Mouse (Mus musculus): ENCODE measurements around the gene Ndufb11. TPM values are rescaled to one million over a fixed set of nuclear protein-coding genes. Genes with fewer than 3 reads are reported as not detected.

Ndufb11 gene
- polyA plus RNA-seq, 1 experiment = 64.1 TPM

- H3K4me3 ChIP-seq (ENCODE audit: extremely low read depth, insufficient read depth, insufficient read length) = no peak overlapping the region
- no peak overlapping the region for H3K27ac ChIP-seq (ENCODE audit: insufficient read depth, low read length)
- WGBS = 64% methylated on average over 4 of the region's 4 CpGs
- no peaks in the 10 kb centered on the region for H3K36me3 ChIP-seq (ENCODE audit: control insufficient read depth, insufficient read depth, low read length)
- no peaks in the 10 kb centered on the region for H3K27me3 ChIP-seq (ENCODE audit: control insufficient read depth, insufficient read depth, low read length)
- H3K4me1 ChIP-seq (ENCODE audit: control insufficient read depth, insufficient read depth, insufficient read length) = no peaks in the 10 kb centered on the region
- DNase-seq (ENCODE audit: low read depth in 1 of 2, low spot score in 2 of 2) = no peak
- no peak for TF ChIP-seq POLR2A (IDR thresholded peaks at IDR 0.05; ENCODE audit: low read depth, low read length)
Measured at GRCm38 (mm10) chrX:20573927-20574326, 43.5 kb downstream of the Ndufb11 start.

GRCm38 (mm10) chrX:20572683-20573082 is 44.7 kb downstream of the Ndufb11 start:
- no peaks in the 10 kb centered on the region for H3K4me1 ChIP-seq (ENCODE audit: control insufficient read depth, insufficient read depth, insufficient read length)
- H3K36me3 ChIP-seq (ENCODE audit: control insufficient read depth, insufficient read depth, low read length) = no peaks in the 10 kb centered on the region
- no peak overlapping the region for H3K4me3 ChIP-seq (ENCODE audit: extremely low read depth, insufficient read depth, insufficient read length)
- no peak overlapping the region for H3K27ac ChIP-seq (ENCODE audit: insufficient read depth, low read length)
- no peaks in the 10 kb centered on the region for H3K27me3 ChIP-seq (ENCODE audit: control insufficient read depth, insufficient read depth, low read length)
- no peak for TF ChIP-seq POLR2A (IDR thresholded peaks at IDR 0.05; ENCODE audit: low read depth, low read length)
- TF ChIP-seq CTCF (IDR thresholded peaks at IDR 0.05; ENCODE audit: extremely low read depth, insufficient read depth, insufficient read length, insufficient replicate concordance) = no peak
- DNase-seq (ENCODE audit: low read depth in 1 of 2, low spot score in 2 of 2) = no peak
- WGBS = 78% methylated on average over 9 of the region's 9 CpGs

- Histone ChIP-seq H3K4me3 (ENCODE audit: extremely low read depth, insufficient read depth, insufficient read length) (no peak overlapping the region), H3K27ac (ENCODE audit: insufficient read depth, low read length) (no peak overlapping the region), H3K36me3 (ENCODE audit: control insufficient read depth, insufficient read depth, low read length) (no peaks in the 10 kb centered on the region), H3K27me3 (ENCODE audit: control insufficient read depth, insufficient read depth, low read length) (no peaks in the 10 kb centered on the region), H3K4me1 (ENCODE audit: control insufficient read depth, insufficient read depth, insufficient read length) (no peaks in the 10 kb centered on the region)
- DNase-seq (ENCODE audit: low read depth in 1 of 2, low spot score in 2 of 2) = no peak
- TF ChIP-seq POLR2A (IDR thresholded peaks at IDR 0.05; ENCODE audit: low read depth, low read length) = no peak
- TF ChIP-seq CTCF (IDR thresholded peaks at IDR 0.05; ENCODE audit: extremely low read depth, insufficient read depth, insufficient read length, insufficient replicate concordance) = no peak
- WGBS = 78% methylated on average over 2 of the region's 2 CpGs
Measured at GRCm38 (mm10) chrX:20571024-20571423, 46.4 kb downstream of the Ndufb11 start.

Other genes with a start within 250 kb of the Ndufb11 start
- gene Jade3, start 191.9 kb downstream of the Ndufb11 start, polyA plus RNA-seq (2012; rRNA removed) = 0.31 and 0.36 TPM in 2 replicates
- gene Rgn, start 67.8 kb downstream of the Ndufb11 start, polyA plus RNA-seq (2012; rRNA removed) = not detected in 2 replicates
- gene Rbm10, start 116 bp downstream of the Ndufb11 start, polyA plus RNA-seq (2012; rRNA removed) = 47.5 and 64.5 TPM in 2 replicates
- 188 and 201 TPM in 2 replicates for gene Uba1, start 40.7 kb upstream of the Ndufb11 start, polyA plus RNA-seq (2012; rRNA removed)
- gene Cdk16, start 70.3 kb upstream of the Ndufb11 start, polyA plus RNA-seq (2012; rRNA removed) = 81.6 and 90.8 TPM in 2 replicates
- gene Usp11, start 86.3 kb upstream of the Ndufb11 start, polyA plus RNA-seq (2012; rRNA removed) = 16.1 and 16.2 TPM in 2 replicates
- gene Araf, start 180.2 kb upstream of the Ndufb11 start, polyA plus RNA-seq (2012; rRNA removed) = 143 and 164 TPM in 2 replicates

Measured in spleen, adult 2 months (tissue).